Mouse (Mus musculus) small intestine, adult 2 months (tissue): Measurements from ENCODE around the gene Ikbke.

Source experiments
- CTCF ChIP-seq: fragments of 200-500 bp; IDR thresholded peaks from 2 replicates; pipeline ENCODE4 v1.5.1; 2012; ENCODE audit warnings: low read depth, mild to moderate bottlenecking, control low read depth, inconsistent platforms, low read length, moderate library complexity, mixed read lengths; ENCODE audit not compliant: insufficient replicate concordance, insufficient read length; ENCODE audit errors: extremely low read depth
- POLR2A ChIP-seq: fragments of 200-500 bp; IDR thresholded peaks from 2 replicates; pipeline ENCODE4 v1.6.1; 2012; ENCODE audit warnings: low read depth, mild to moderate bottlenecking, control low read depth, inconsistent platforms, low read length, moderate library complexity

DNA sequence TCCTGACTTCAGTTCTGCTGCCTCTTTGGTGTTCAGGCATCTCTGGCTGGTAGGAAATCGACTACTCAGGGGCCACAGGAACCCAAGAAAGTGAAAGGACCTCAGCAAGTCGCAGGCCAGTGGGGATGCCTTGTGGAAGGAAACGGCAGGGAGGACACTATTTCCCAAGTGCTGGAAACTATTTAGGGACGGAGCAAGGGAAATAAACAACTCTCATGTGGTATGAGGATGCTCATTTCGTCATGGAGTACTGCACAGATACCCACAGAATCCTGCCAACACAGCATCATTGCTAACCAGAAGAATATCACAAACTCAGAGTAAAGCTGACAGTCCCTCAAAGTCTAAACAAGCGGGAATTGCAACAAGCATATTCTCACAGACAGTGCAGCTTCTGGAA lies 36.5 kb downstream of the Ikbke start:
- TF ChIP-seq CTCF: no peak
- TF ChIP-seq POLR2A: no peak
